Mouse (Mus musculus) kidney, postnatal 10 days (tissue): Measurements from ENCODE around the gene Tulp2.
"Not testable (repeated sequence)": the region's sequence is repeated elsewhere in the genome, so short reads cannot be mapped to it uniquely, and the experiment has no call there.

ENCODE experiments used
- DNase-seq: peaks from one replicate; pipeline ENCODE4 v3.0.0; 2021; ENCODE audit warnings: mixed read lengths

Tulp2 gene

DNA sequence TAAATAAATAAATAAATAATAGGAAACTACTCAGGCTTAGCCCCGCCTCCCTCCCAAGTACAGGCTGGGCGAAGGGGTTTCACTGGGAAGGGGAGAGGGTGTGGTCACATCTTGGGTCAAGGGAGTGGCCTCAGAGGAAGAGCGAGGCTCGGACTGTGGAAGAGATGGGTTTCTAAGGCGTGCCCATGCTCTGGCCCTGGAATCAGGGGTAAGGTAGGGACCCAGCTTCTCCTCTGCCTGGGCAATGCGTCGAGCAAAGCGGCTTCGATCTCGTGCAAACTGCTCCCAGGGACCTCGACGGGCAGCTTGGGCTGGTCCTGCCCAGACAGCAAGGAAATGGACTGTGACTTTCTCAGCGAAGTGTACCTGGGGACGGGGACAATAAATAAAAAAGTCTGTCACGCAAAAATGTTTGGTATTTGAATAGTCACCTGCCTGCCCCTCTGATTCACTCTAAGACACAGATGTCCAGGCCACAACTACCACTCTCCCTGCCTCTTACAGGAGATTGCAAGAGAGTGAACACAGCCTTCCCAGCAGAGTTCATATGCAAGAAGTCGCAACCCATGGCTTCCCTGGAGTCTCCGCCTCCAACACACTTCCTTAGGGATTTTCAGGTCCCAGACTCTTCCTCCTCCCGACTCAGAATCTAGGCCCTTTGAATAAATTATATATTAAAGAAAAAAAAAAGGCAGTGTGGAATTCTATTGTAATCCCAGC is 41.4 kb downstream of the Tulp2 start:
- DNase-seq = peak; percentile 37

DNA sequence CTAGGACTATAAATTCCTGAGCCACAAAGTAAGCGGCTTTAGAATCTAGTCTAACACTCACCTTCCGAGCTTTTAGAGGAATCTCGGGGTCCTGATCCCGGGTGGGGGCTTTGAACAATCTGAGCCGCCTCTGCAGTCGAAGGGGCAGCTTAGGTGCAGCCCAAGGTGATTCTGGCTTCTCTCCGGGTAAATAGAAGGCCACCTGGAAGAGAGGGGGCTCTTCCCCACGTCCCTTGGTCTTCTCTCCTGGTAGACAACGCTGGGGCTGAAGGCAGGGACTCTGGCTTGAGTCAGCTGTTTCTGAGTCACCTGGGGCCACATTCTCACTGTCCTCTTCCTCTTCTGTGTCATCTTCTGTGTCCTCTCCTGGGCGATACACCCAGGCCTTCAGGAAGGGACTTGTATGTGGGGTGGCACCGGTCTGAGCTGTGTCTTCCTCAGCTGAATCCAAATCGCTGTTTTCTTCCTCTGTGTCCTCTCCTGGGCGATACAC is 42.0 kb downstream of the Tulp2 start:
- DNase-seq = peak; percentile 15

DNA sequence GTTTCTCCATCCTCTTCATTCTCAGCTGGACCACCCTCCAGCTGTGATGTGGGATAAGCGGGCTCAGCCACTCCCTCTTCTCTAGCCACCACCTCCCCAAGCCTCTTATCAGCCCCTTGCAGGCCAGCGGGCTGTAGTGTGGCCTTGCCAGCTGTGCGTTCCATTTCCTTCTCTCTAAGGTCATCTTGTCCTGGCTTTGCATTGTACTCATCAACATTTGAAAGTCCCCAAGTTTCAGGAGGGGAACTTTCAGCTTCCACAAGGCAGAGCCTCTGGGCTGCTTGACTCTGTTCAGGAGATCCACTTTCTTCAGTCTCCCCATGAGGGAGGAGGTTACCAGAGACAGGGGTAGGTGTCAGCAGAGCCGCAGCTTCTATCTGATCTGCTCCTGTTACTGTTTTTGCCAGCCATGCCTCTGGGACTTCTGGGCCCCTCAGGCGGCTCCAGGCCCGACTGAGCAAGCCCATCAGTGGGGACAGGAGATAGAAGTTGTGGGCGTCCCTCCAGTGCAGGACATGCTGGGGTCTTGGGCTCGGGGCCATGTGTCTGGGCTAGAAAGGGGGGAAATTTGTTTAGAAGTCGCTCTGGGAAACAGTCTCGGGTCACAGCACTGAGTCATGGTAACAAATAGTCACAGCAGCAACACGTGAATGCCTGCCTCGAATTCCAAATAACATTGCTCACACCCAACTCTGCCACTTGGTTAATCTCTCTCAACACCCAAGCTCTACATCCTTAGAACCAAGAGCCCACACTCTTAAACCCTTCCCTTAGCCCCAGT is 43.4 kb downstream of the Tulp2 start:
- DNase-seq = peak; percentile 37

DNA sequence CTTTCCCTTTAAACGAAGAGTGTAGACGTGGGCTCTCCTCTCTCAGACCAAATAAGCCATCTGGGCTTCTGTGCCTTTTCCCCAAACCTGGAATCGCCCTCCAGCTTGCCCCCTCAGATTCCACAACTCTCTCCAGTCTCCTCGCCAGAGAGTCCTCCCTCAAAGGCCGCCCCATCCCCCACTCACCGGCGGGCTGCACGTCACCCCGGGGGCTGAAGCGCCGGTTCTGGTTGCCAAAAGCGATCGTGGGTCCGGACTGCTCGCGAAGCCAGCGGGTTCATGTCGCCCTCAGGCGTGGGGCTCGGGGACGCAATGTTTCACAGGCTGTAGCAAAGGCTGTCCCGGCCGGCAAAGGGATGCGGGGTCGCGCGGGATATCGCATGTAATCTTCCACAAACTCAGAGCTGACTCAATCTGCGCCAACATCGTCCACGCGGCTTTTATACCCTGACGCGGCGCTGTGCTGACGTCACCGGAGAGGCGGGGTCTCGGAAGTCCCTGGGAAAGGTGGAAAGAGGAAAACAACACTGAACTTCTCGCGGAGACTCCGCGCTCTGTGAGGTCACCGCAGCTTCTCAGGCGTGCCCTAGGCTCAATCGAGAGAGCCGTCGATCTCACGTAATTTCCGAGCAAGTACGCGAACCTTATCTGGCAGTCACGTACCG is 44.3 kb downstream of the Tulp2 start, which contains the start of the genes Ppp1r15a and Plekha4:
TSS of gene Ppp1r15a (minus strand) at position 460 of the 665 bp plus-strand sequence.
TSS of gene Plekha4 (plus strand) at position 522 of the 665 bp plus-strand sequence.
- DNase-seq = peak; percentile 97

DNA sequence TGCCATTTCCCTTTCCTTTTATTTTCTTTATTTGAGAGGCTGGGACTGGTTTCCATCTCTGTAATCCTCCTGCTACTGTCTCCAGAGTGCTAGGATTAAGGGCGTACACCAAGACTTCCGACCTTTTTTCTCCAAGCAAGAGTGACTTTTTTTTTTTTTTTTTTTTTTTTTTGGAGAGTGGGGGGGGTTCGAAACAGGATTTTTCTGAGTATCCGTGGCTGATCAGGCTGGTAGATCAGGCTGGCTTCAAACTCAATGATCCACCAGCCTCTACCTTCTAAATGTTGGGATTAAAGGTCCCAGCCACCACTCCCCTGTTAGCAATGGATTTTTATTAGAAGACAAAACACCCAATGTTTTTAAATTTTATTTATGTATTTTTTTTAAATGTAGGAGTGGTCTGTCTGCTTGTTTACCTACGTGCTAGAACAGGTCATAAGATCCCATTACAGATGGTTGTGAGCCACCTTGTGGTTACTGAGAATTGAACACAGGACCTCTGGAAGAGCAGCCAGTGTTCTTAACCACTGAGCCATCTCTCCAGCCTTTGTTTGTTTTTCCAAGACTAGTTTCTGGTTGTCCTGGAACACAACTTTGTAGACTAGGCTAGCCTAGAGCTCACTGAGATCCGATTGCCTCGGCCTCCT is 44.9 kb downstream of the Tulp2 start:
- no peak for DNase-seq

DNA sequence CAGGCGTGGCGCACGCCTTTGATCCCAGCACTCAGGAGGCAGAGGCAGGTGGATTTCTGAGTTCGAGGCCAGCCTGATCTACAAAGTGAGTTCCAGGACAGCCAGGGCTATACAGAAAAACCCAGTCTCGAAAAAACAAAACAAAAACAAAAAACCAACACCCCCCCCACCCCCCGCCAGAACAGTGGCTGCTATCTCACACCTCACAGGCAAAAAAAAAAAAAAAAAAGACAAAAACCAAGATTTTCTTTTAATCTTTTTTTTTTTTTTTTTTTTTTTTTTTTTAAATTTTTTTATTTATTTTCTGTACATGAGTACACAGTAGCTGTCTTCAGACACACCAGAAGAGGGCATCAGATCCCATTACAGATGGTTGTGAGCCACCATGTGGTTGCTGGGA is 45.5 kb downstream of the Tulp2 start:
- DNase-seq = not testable (repeated sequence)

DNA sequence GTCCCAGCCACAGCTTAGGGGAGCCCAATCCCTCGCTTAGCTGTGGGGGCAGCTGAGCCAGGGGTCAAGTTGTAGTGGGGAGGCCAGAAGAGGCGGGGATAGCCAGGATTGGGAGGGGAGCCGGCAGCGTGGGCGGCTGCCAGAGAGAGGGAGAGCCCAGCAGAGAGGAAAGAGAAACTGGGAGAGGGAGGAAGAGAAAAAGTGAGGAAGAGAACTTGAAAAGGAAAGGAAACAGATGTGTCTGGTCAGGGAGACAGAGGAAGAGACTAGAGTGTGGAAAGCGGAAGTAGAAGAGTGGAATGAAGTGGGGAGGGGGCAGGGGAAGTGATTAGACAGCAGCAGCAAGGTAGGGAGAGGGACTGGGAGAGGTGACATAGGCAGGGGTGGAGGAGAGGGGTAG is 47.8 kb downstream of the Tulp2 start:
- DNase-seq = peak; percentile 67

DNA sequence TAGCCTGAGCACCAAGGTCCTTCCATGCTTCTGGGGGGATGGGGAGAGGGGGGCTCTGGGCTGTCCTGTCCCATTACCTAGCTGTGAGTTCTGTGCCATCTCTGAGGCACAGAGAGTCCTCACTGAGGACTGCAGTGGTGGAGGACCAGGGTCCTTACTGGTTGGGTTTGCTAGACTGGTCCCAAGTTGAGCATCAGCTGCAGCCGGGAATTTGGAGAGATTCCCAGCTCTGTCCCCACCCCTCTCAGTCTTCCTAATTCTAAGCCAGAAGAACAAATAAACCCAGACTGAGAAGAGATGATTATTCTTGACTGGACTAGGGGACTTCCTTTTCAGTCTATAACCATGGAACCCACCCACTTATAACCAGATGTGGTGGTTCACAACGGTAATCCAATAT is 49.0 kb downstream of the Tulp2 start:
- DNase-seq = peak; percentile 58

DNA sequence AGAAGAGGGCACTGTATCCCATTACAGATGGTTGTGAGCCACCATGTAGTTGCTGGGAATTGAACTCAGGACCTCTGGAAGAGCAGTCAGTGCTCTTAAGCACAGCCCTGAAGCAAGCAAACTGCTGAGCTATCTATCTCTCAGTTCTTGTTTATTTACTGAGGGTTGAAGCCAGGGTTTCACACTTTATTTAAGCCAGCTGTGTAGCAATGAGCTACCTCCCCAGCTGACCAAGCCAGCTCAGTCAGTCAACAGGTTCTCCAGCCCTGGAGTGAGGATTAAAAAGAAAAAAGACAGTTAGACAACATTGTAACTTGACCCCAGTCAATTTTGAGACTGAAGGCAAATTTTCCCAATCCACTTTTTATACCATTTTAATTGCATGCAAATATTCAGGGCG is 54.0 kb downstream of the Tulp2 start:
- no peak for DNase-seq

DNA sequence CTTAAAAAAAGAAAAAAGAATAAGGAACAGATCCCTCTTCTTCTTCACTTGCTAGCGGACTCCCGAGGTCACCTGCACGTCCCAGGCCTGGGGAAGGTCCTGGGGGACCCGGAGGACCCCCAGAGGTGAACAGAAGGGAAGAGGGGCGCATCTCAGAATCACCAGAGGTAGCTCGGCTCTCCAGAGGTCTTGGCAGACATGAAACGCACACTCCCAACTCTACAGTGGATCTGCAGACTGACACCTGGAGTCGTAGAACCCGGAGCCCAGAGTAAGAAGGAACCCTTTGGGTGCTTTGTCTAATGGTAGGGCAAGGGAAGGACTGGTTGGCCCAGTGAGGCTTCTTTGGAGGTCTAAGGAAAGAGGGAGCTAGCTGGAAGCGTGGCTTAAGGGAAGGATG is 55.9 kb downstream of the Tulp2 start:
- DNase-seq = no peak

DNA sequence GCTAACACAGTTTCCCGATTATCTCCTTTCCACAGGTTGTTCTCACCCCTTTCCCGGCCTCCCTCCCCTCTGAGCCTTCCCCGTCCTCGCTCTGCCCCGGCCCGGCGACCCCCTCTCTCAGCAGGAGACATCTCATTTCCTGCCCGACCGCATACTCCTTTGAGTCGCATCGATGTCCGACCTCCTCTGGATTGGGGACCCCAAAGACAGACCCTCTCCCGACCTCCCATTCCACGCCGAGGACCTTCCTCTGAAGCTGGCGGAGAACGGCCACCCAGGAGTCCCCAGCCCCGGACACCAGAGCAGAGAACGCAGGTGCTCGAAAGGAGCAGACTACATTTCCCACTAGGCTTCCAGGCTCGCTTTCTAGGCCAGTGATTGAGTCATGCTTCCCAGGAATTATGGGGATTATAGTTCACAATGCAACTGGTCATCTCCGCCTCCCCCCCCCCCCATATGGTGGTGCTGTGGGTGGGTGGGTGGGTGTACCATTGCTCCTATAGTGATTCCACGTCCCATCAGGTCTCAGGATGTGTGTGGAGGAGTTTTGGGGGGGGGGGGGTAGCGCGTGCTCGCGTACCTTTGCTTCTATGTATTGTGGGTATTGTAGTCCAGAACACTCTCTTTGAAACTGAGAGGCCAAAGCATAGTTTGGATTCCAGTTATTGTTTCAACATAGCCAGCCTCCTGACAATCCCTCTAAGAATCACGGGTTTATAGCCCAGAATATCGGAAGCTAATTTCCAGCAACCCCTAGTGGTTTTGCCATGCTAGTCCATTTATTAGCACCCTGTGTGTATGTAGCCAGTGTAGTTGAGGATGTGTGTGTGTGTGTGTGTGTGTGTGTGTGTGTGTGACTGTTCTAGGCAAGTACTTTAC is 56.7 kb downstream of the Tulp2 start:
- DNase-seq = peak; percentile 66

DNA sequence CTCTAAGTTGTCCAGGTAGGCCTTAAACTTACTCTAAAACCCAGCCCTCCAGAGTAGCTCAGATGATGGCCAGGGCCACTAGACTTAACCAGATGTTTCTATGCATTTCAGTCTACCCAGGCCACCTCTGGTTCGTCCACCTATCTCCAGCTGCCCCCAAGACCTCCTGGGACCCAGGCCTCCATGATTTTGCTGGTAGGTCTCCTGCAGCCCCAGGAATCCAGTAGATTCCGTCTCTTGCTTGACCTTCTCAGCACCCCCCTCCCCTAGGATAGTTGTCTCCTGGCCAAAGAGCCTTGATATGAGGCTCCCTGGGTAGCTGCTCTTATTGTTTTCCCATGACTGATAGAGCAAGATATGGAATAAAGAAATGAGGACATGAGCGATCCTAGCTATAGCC is 57.4 kb downstream of the Tulp2 start:
- no peak for DNase-seq

DNA sequence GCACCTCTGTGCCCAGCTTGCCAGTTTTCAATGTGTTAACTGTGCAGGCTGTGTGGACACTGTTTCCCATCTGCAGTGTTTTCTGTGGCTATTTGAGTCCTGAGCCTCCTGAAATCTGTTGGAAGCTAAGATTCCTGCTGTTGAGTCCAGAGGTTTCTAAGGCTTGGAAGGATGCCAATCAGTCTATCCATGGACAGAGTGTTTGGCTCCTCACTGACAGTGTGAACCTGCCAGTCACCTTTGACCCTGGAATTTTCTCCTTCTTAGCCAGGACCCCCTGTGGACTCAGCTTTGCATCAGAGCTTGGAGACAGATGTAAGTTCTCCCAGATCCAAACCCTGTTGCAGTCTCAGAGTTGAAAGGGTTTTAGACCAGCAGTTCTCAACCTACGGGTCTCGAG is 58.5 kb downstream of the Tulp2 start:
- no peak for DNase-seq

DNA sequence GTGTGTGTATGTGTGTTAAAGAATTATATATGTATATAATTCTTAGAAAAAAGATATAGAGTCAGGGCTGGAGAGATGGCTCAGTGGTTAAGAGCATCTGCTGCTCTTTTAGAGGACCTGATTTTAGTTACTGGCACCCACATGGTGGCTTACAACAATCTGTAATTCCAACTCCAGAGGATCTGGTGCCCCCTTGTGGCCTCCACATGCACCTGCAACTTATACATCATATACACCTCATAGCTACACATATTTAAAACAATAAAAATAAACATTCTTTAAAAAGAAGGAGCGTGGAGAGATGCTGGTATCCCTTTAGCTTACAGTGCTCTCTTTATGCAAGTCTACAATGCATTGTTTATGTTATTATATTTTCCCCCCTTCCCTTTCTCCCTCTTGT is 62.8 kb downstream of the Tulp2 start:
- DNase-seq = no peak

DNA sequence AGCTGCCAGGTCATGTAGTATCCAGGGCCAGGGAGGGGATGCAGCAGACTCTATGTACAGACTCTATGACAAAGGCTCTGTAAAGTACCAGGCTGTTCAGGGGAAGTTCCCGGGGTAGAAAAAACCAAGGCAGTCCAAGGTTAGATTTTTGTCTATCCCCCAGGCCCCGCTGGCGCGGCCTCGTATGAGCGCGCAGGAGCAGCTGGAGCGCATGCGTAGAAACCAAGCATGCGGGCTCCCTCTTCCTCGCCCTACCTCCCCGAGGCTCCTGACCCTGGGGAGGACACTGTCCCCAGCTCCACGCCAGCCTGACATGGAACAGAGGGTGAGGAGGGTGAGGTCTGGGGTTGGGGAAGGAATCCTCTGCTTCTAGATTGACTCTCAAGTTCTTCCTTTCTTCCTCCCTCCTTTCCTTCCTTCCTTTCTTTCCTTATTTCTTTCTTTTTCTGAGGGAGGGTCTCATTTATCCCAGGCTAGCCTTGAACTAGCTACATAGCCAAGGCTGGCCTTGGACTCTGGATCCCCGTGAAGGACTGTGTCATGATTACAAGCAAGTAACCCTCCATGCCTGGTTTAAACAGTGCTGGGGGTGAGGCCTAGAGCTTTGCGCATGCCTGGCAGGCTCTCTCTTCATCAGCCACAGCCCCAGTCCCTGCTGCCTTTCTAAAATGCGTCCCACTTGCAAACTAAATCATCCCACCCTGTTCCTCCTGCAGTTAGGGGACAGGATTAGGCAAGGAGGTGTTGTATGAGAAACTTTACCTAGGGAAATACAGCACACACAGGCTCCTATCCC is 68.2 kb downstream of the Tulp2 start:
- no peak for DNase-seq

DNA sequence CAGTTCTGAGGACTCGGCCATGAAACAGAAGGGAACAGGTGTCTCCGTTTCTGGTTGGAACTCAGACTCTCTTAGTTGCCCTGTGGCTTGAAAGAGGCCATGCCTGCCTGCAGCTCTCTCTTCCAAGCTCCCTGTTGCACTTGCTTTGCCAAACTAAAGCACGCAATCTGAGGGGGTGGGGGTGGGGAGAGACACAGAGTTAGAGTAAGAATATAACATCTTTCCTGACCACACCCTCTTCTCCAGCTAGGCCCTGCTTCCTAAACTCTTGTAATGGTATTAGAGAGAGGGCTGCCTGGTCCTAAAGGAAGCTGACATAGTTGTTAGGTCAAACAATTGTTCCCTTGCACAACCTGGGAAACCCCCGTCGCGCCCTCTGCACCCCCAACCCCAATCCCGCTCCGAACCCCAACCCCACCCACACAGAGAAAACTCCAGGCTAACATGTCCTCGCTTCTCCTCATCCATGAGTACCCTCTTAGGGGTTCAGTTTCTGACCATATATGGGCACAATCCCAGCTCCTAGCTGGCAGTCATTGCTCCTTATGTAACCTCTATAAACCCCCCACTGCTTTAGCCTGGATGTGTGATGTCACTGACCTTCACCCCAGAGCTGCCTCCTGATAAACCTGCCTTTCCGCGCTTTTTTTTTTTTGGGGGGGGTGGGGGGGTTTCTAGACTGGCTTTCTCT is 69.3 kb downstream of the Tulp2 start:
- DNase-seq = no peak

DNA sequence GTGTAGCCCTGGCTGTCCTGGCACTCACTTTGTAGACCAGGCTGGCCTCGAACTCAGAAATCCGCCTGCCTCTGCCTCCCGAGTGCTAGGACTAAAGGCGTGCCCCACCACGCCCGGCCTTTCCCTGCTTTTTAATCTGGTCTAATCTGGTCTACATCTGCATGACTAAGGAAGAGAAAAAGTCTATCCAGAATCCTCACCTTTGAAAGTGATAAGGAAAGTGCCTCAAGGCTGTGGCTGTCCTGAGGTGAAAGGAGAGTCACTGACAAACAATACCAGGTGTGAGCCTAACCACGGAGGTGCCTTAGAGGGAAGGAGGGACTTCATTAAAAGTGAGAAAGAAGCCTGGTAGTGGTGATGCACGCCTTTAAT is 69.8 kb downstream of the Tulp2 start:
- no peak for DNase-seq

DNA sequence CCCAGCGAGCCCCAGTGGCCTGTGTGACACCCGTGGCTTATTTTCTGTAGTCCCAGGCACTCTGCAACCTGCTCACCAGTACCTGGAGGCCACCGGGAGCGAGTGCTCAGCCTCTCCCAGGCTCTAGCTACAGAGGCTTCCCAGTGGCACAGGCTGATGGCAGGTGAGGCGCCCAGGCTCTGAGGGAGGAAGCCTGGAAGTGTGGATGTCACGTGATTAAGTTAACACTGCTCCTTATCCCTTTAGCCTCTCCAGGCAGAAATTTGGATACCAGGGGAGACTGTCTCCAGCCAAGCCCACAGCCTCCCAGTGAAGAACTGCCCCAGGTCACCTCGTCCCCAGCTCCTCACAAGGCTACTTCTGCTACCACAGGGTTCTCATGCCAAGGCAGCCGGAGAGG is 71.8 kb downstream of the Tulp2 start:
- DNase-seq = no peak

DNA sequence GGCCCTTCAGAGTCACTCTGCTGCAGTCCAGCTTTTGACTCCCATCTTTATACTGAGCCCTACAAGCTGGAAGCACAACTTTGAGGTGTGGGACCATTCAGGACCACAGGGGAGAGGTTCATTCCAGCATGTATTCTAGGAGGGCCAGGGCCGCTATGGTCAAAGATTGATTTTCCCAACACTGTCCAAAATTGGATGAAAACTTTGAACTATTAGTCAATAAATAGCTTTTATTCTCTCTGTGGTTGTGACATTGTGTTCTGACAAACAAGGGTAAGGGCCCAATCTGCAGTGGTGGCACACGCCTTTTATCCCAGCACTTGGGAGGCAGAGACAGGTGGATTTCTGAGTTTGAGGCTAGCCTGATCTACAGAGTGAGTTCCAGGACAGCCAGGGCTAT is 72.3 kb downstream of the Tulp2 start:
- no peak for DNase-seq

DNA sequence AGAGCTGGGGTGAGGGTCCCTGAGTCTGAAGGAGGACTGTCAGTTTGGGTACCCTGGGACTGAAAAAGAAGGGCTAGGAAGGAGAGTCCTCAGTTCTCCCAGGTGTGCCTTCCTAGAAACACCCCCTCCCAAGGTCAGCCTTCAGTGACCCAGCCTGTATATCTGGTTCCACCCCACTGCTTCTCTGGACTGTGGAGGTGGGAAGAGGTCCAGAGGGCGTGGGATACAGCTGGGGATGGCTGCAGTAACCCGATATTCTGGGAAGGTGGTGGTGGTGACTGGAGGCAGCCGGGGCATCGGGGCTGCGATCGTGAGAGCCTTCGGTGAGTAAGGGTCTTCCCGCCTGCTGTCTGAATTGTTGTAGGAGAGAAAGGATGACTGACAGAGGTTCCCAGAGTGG is 73.1 kb downstream of the Tulp2 start, which contains the start of gene Hsd17b14:
TSS of gene Hsd17b14 (plus strand) at position 150 of the 400 bp plus-strand sequence.
- DNase-seq = no peak
